Mouse (Mus musculus) stomach, embryonic 16.5 days (tissue): ENCODE data around the gene March1. TPM values are rescaled to one million over a fixed set of nuclear protein-coding genes. Genes with fewer than 3 reads are reported as not detected.

Source experiments
- ATAC-seq: fragments of 200-750 bp; cut with Nextera tagmentation; 2 replicates; pipeline ENCODE4 v1.8.0; 2017; ENCODE audit warnings: moderate number of reproducible peaks, moderate TSS enrichment; ENCODE audit not compliant: insufficient read depth, low FRiP score
- H3K27ac ChIP-seq: fragments of 300-500 bp; sonication (generic); 2 replicates; pipeline ENCODE4 v1.5.1; 2014; ENCODE audit warnings: low read length
- H3K27me3 ChIP-seq: fragments of 300-500 bp; sonication (generic); 2 replicates; pipeline ENCODE4 v1.6.1; 2014; ENCODE audit warnings: low read length, control low read depth, mixed read lengths; ENCODE audit not compliant: control insufficient read depth, insufficient read depth
- H3K36me3 ChIP-seq: fragments of 300-500 bp; sonication (generic); 2 replicates; pipeline ENCODE4 v1.6.1; 2014; ENCODE audit warnings: low read length; ENCODE audit not compliant: control insufficient read depth, insufficient read depth
- H3K4me1 ChIP-seq: fragments of 300-500 bp; sonication (generic); 2 replicates; pipeline ENCODE4 v1.6.1; 2014; ENCODE audit warnings: low read length, control low read depth, mixed read lengths; ENCODE audit not compliant: control insufficient read depth, insufficient read depth
- H3K4me2 ChIP-seq: fragments of 300-500 bp; sonication (generic); 2 replicates; pipeline ENCODE4 v1.6.1; 2014; ENCODE audit warnings: low read depth, low read length, mixed read lengths
- H3K4me3 ChIP-seq: fragments of 300-500 bp; sonication (generic); replicated peaks from 2 replicates; pipeline ENCODE4 v1.5.1; 2014; ENCODE audit warnings: mild to moderate bottlenecking, low read length
- H3K9ac ChIP-seq: fragments of 300-500 bp; sonication (generic); 2 replicates; pipeline ENCODE4 v1.6.1; 2014; ENCODE audit warnings: low read length
- H3K9me3 ChIP-seq: fragments of 300-500 bp; sonication (generic); replicated peaks from 2 replicates; pipeline ENCODE4 v1.6.1; 2016; ENCODE audit warnings: low read length, control low read depth; ENCODE audit not compliant: control insufficient read depth
- WGBS: fragments of 180-500 bp; shearing (Covaris S2); extraction: QIAGEN DNeasy Blood & Tissue Kit; methylation state at CpG from one replicate; pipeline ENCODE4 v1.1.7; 2014; 5-methylcytosine and 5-hydroxymethylcytosine counted together
- polyA plus RNA-seq: library from polyadenylated mRNA; unstranded; fragments of >200 nt; fragmentation: Nextera tagmentation; extraction: Ambion mirVana; gene quantifications from 2 replicates; pipeline ENCODE4 v1.2.1, GENCODE M21; 2015

The March1 gene
- polyA plus RNA-seq, result 0.81 and 1.2 TPM in 2 replicates

DNA sequence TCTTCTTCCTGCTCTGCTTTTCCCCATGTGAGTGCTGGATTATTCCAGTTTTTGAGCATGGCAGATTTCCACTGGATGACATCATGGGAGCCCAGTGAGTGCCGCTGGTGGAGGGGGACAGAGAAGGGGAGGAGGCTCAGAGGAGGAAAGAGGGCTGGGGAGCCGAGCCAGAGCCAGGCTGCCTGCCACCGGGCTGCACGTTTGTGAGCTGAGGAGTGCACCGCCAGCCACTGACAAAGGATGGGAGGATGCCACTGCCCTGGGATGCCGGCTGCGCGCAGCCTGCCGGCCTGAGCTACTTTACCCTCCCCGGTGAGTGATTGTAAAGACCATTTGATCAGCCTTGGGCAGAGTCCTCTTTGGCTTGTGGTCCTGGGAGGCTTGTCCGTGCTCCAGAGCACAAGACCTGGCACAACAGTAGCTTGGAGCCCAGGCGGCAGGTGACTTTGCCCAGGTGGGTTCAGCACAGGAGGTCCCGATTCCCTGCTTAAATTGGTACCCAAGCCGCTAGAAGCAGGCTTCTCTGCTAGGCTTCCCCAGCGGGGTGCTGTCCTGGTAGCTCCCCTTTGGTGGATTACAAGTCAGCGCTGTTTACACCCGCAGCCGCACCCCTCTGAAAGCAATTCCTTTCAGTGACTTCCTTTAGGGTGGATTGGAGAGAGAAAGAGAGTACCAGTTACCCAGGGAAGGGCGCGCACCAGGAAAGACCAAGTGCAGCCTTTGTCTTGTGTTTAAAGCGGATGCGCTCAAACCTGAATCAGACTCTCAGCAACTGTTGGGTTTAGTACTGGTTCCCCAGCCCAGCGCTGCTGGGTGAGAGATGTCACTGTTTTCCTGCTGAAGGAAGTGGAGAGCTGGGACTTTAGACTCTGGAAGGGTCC, at the start of gene March1:
Gene March1, plus strand, starts transcription at position 30 of the 881 bp plus-strand sequence.
- H3K4me2 ChIP-seq, result no peak within 1 kb of the TSS
- H3K9ac ChIP-seq, result no peak within 1 kb of the TSS
- no peak within 1 kb of the TSS for H3K4me3 ChIP-seq
- H3K27ac ChIP-seq, result no peak within 1 kb of the TSS
- H3K4me1 ChIP-seq, result no peaks in the 10 kb centered on the region
- H3K36me3 ChIP-seq, result no peaks in the 10 kb centered on the region
- no peaks in the 10 kb centered on the region for H3K9me3 ChIP-seq
- ATAC-seq, result no peak
- peaks cover 8% of the 10 kb centered on the region for H3K27me3 ChIP-seq
- WGBS, result 3% methylated on average over 23 of the region's 23 CpGs

DNA sequence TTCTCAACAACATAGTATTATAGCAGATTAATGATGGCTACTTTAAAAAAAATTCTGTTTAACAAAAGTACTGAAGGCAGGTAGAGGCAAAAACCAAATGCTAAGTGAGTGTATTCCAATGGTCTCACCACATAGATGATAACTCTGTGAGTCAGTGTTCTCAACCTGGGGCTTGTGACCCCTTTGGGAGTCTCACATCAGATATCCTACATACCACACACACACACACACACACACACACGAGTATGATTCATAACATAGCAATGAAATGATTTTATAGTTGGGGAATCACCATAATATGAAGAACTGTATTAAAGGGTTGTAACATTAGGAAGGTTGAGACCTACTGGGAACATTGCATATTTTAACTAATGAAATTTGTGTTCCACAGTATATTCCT, 30.8 kb upstream of the March1 start:
- no peaks in the 10 kb centered on the region for H3K27me3 ChIP-seq
- H3K4me3 ChIP-seq, result no peak overlapping the region
- no peaks in the 10 kb centered on the region for H3K36me3 ChIP-seq
- H3K9ac ChIP-seq, result no peak overlapping the region
- H3K9me3 ChIP-seq, result no peaks in the 10 kb centered on the region
- WGBS, result 39% methylated on average over 1 of the region's 1 CpGs
- no peak for ATAC-seq
- H3K4me2 ChIP-seq, result no peak overlapping the region
- no peaks in the 10 kb centered on the region for H3K4me1 ChIP-seq
- H3K27ac ChIP-seq, result no peak overlapping the region

DNA sequence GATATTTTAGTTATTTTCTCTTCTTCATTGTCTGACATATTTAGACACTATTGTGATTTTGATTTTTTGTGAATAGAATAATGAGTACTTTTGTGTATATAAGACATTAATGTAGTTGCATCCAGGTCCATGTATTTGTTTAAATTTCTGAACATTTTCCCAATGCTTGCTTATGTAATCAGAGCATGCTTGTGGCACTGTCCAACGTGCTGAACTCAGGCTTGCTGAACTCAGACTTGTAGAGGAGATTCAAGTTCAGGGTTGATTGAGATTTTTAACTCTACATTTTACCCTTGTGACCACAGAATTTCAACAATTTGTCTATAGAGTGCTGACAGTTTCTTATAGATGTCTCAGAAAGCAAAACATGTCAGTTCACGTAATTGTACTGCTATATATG, 14.5 kb upstream of the March1 start:
- ATAC-seq, result no peak
- WGBS, result 44% methylated on average over 2 of the region's 2 CpGs
- Histone ChIP-seq H3K9ac (no peak overlapping the region), H3K4me2 (no peak overlapping the region), H3K4me3 (no peak overlapping the region), H3K9me3 (no peaks in the 10 kb centered on the region), H3K27ac (no peak overlapping the region), H3K36me3 (no peaks in the 10 kb centered on the region), H3K27me3 (no peaks in the 10 kb centered on the region), H3K4me1 (no peaks in the 10 kb centered on the region)

DNA sequence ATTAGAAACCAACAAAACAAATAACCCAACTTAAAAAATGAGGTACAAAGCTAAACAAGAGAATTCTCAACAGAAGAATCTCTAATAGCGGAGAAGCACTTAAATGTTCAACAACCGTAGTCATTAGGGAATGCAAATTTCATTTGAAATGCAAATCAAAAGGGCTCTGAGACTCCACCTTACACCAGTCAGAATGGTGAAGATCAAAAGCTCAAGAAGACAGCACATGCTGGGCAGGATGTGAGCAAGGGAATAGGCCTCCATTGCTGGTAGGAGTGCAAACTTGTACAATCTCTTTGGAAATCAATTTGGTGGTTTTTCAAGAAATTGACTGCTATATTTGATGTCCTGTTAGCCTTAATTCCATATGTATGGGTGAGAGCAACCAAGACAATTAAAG, 8.2 kb upstream of the March1 start:
- Histone ChIP-seq H3K36me3 (no peaks in the 10 kb centered on the region), H3K27me3 (no peaks in the 10 kb centered on the region), H3K4me3 (no peak overlapping the region), H3K4me1 (no peaks in the 10 kb centered on the region), H3K4me2 (no peak overlapping the region), H3K27ac (no peak overlapping the region), H3K9me3 (no peaks in the 10 kb centered on the region), H3K9ac (no peak overlapping the region)
- ATAC-seq, result no peak
- WGBS, result 73% methylated on average over 2 of the region's 2 CpGs

DNA sequence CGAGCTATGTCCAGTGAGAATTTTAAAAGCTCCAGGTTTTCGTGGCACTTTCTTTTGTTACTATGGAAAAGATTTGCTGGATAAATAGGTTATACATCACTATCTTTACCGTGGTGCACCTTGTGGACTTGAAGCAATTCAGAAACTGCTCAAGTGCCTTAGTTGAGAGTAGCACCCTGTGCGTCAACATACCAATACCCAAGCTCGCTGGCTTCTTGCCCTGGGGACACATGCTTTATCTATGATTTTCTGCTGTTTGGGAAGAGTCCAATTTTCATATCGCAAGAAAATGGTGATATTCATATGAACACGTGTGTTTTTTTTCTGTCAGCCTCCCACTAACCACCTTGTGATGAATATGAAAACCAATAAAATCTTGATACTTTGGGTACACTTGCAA, 1.3 kb downstream of the March1 start:
- Histone ChIP-seq H3K9ac (no peak overlapping the region), H3K4me2 (no peak overlapping the region), H3K27me3 (peaks cover 8% of the 10 kb centered on the region), H3K36me3 (no peaks in the 10 kb centered on the region), H3K27ac (no peak overlapping the region), H3K4me1 (no peaks in the 10 kb centered on the region), H3K9me3 (no peaks in the 10 kb centered on the region), H3K4me3 (no peak overlapping the region)
- 39% methylated on average over 7 of the region's 7 CpGs for WGBS
- no peak for ATAC-seq

DNA sequence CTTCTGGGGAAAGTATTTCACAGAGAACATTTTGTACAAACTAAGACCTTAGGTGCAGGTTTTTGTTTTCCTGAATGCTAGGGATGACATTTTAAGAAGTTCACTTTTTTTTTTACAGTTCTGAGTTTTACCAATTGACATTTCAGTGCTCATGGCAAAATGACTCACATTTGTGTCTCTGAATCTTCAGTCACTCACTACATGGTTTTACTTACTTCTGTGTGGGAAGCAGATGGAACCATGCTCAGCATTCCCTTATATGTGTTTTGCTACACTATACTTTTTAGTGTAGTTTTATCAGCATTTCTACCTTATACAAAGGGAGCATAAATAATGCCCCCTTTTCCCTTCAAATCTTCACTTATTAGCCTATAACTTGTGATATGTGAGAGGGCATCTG, 27.2 kb downstream of the March1 start:
- Histone ChIP-seq H3K27me3 (no peaks in the 10 kb centered on the region), H3K9ac (no peak overlapping the region), H3K4me2 (no peak overlapping the region), H3K4me3 (no peak overlapping the region), H3K27ac (no peak overlapping the region), H3K4me1 (no peaks in the 10 kb centered on the region), H3K36me3 (no peaks in the 10 kb centered on the region), H3K9me3 (no peaks in the 10 kb centered on the region)
- ATAC-seq, result no peak

DNA sequence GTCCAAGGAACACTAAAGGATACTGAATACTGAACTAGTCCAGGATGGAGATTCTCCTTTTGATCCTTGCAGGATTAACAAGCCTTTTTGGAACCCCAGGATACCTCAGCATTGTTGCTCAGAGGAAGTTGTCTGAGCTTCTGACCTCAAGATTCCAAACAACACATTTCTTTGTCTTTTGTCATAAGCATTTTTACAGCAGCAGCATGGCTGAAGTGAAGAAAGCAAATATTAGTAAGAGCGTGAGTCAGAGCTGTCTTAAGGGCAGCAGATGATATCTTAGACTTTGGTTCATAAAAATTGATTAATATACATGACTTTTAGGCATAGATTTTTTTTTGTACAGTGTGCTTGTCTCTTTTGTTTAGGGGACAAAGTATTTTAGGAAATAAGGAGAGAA, 27.8 kb downstream of the March1 start:
- 74% methylated on average over 1 of the region's 1 CpGs for WGBS
- no peak overlapping the region for H3K4me2 ChIP-seq
- no peaks in the 10 kb centered on the region for H3K4me1 ChIP-seq
- H3K27me3 ChIP-seq, result no peaks in the 10 kb centered on the region
- no peaks in the 10 kb centered on the region for H3K9me3 ChIP-seq
- no peak for ATAC-seq
- no peaks in the 10 kb centered on the region for H3K36me3 ChIP-seq
- H3K4me3 ChIP-seq, result no peak overlapping the region
- no peak overlapping the region for H3K9ac ChIP-seq
- H3K27ac ChIP-seq, result no peak overlapping the region

DNA sequence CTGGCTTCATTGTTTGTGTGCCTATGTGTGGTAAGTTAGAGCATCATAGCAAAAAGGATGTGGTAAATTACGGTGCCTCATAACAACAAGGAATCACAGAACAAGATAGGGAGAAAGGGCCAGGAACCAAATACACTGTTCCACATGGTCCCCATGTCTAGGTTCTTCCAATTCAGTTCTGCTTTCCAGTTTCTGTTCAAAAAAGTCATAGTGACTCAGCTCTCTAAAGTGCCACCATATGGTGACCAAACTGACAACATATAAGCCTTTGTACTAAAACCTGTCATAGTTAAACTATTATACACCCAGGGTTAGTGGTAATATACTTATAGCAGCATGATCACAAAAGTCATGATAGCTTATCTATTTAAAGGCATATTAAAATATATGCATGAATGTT, 28.2 kb downstream of the March1 start:
- Histone ChIP-seq H3K9me3 (no peaks in the 10 kb centered on the region), H3K27me3 (no peaks in the 10 kb centered on the region), H3K9ac (no peak overlapping the region), H3K36me3 (no peaks in the 10 kb centered on the region), H3K4me2 (no peak overlapping the region), H3K27ac (no peak overlapping the region), H3K4me1 (no peaks in the 10 kb centered on the region), H3K4me3 (no peak overlapping the region)
- WGBS, result 87% methylated on average over 1 of the region's 1 CpGs
- ATAC-seq, result no peak

DNA sequence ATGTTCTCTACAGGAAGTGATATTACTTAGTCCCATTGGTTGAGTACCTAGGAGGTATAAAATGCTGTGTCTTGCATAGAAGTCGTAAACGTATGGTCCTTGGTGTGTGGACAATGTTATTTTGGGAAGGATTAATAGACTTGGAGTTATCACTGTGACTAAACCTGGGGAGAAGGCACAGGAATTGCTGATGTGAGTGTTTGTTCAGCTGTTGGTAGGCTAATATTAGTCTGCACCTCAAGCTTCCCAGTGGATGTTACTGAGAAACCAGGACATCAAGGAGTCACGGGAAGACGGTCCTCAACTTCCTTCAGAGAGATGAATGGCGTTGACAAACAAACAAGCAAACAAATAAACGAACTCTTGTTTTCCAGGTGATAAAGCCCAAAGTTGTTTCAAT, 38.2 kb downstream of the March1 start:
- no peaks in the 10 kb centered on the region for H3K4me1 ChIP-seq
- no peak for ATAC-seq
- H3K9me3 ChIP-seq, result no peaks in the 10 kb centered on the region
- H3K27ac ChIP-seq, result no peak overlapping the region
- WGBS, result 72% methylated on average over 6 of the region's 6 CpGs
- H3K4me2 ChIP-seq, result no peak overlapping the region
- no peaks in the 10 kb centered on the region for H3K36me3 ChIP-seq
- H3K4me3 ChIP-seq, result no peak overlapping the region
- H3K9ac ChIP-seq, result no peak overlapping the region
- no peaks in the 10 kb centered on the region for H3K27me3 ChIP-seq
